Mouse (Mus musculus) ES-Bruce4 (cell line): Measurements from ENCODE around the gene Ddx46.

Source experiments
- CTCF ChIP-seq: IDR thresholded peaks from one replicate; pipeline ENCODE4 v1.8.1; 2011; ENCODE audit warnings: low read depth, low read length
- EP300 ChIP-seq: IDR thresholded peaks from 2 replicates; pipeline ENCODE4 v1.6.1; 2011; ENCODE audit warnings: low read depth, low read length; ENCODE audit not compliant: insufficient read depth
- POLR2A ChIP-seq: IDR thresholded peaks from one replicate; pipeline ENCODE4 v1.8.1; 2011; ENCODE audit warnings: low read length; ENCODE audit not compliant: insufficient read depth

- TF ChIP-seq POLR2A (no peak), CTCF (no peak), EP300 (no peak)
Observed at GRCm38 (mm10) chr13:55607624-55608006, 27.2 kb upstream of the Ddx46 start.
